In the genomic region with DNA sequence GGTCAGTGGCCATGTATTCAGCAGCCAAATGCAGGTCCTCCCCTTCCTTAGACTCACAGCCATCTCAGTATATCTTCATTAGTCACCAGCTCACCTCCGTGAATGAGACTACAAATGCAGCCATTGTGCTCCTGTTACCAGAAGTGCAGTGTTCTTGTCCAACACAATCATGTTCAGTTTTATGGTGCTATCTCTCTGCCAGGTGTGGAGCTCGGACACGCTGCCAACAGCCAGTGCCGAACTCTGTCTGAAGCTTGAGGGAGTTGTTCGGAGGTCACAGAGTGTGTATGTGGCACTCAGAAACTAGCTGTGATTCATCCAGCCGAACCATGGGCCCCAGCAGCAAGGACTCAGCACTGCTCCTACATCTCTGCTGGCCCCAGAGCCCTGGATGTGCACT, we compare ENCODE assay signal across 25 mouse cellular contexts.
"Had no signal": no experiment of that assay in that cellular context is flagged by ENCODE, and none has a peak within 500 bp of the region (broad histone marks: within the 10 kb centered on the region; RNA-seq: fewer than 3 reads in every experiment).

No protein-coding gene starts in this region.

- H3K4me3 ChIP-seq: kidney, embryonic 15.5 days; layer of hippocampus, adult 2 months; left cerebral cortex, adult 2 months; limb, embryonic 12.5 days; liver, embryonic 12.5 days; liver, embryonic 15.5 days; lung, embryonic 15.5 days; megakaryocyte, embryonic 14.5 days; midbrain, embryonic 10.5 days; midbrain, embryonic 13.5 days; myocyte; neural tube, embryonic 13.5 days; stomach, embryonic 15.5 days had no signal

- H3K9ac ChIP-seq: kidney, embryonic 15.5 days; limb, embryonic 12.5 days; liver, embryonic 12.5 days; liver, embryonic 15.5 days; lung, embryonic 15.5 days; midbrain, embryonic 13.5 days; neural tube, embryonic 13.5 days; stomach, embryonic 15.5 days had no signal

- H3K27ac ChIP-seq: kidney, embryonic 15.5 days; layer of hippocampus, adult 2 months; left cerebral cortex, adult 2 months; limb, embryonic 12.5 days; liver, embryonic 12.5 days; liver, embryonic 15.5 days; lung, embryonic 15.5 days; midbrain, embryonic 10.5 days; midbrain, embryonic 13.5 days; neural tube, embryonic 13.5 days; stomach, embryonic 15.5 days had no signal

- H3K9me3 ChIP-seq: kidney, embryonic 15.5 days; limb, embryonic 12.5 days; liver, embryonic 12.5 days; liver, embryonic 15.5 days; lung, embryonic 15.5 days; midbrain, embryonic 10.5 days; midbrain, embryonic 13.5 days; neural tube, embryonic 13.5 days; stomach, embryonic 15.5 days had no signal

- H3K36me3 ChIP-seq: kidney, embryonic 15.5 days; limb, embryonic 12.5 days; liver, embryonic 12.5 days; liver, embryonic 15.5 days; lung, embryonic 15.5 days; midbrain, embryonic 10.5 days; midbrain, embryonic 13.5 days; neural tube, embryonic 13.5 days; stomach, embryonic 15.5 days had no signal

- ATAC-seq: liver, embryonic 12.5 days; midbrain, embryonic 13.5 days; midbrain, embryonic 16.5 days had no signal

- H3K27me3 ChIP-seq: kidney, embryonic 15.5 days; limb, embryonic 12.5 days; liver, embryonic 12.5 days; liver, embryonic 15.5 days; lung, embryonic 15.5 days; megakaryocyte, embryonic 14.5 days; midbrain, embryonic 13.5 days; neural tube, embryonic 13.5 days; stomach, embryonic 15.5 days had no signal

- DNase-seq: kidney, adult 8-10 months; kidney, postnatal 10 days; kidney, postnatal 36 days; layer of hippocampus, adult 9-11 months; layer of hippocampus, postnatal 36 days; liver; lung, adult 18-20 months; lung, postnatal 10 days; lung, postnatal 36 days; spleen, adult 18-20 months; thymus, postnatal 25 days had no signal

- H3K4me2 ChIP-seq: kidney, embryonic 15.5 days; limb, embryonic 12.5 days; liver, embryonic 12.5 days; liver, embryonic 15.5 days; lung, embryonic 15.5 days; midbrain, embryonic 13.5 days; neural tube, embryonic 13.5 days; stomach, embryonic 15.5 days had no signal

- H3K4me1 ChIP-seq: kidney, embryonic 15.5 days; limb, embryonic 12.5 days; liver, embryonic 12.5 days; liver, embryonic 15.5 days; lung, embryonic 15.5 days; megakaryocyte, embryonic 14.5 days; midbrain, embryonic 10.5 days; midbrain, embryonic 13.5 days; neural tube, embryonic 13.5 days; stomach, embryonic 15.5 days had no signal
